Mouse (Mus musculus) CH12.LX (cell line): ENCODE measurements around the gene Ryr1. TPM values are rescaled to one million over a fixed set of nuclear protein-coding genes. Genes with fewer than 3 reads are reported as not detected.

Source experiments
- DNase-seq: peaks from one replicate; pipeline ENCODE4 v3.0.0-alpha.2; 2013; ENCODE audit errors: extremely low read depth
- H3K27ac ChIP-seq: 2 replicates; pipeline ENCODE4 v1.5.1; 2012; ENCODE audit warnings: low read depth, mild to moderate bottlenecking, control low read depth, moderate library complexity; ENCODE audit not compliant: insufficient read depth
- H3K27me3 ChIP-seq: replicated peaks from 2 replicates; pipeline ENCODE3; 2012; ENCODE audit warnings: inconsistent platforms
- H3K36me3 ChIP-seq, 2 experiments: replicated peaks in 1 of 2; 2 replicates each; pipeline versions ENCODE3 to v1.6.1; 2012; ENCODE audit warnings: inconsistent platforms in 1 of 2, low read length in 1 of 2, mild to moderate bottlenecking in 1 of 2, mixed read lengths in 1 of 2, moderate library complexity in 1 of 2; ENCODE audit not compliant: control insufficient read depth in 1 of 2, insufficient read depth in 1 of 2
- H3K4me1 ChIP-seq, 2 experiments: 2 replicates each; pipeline ENCODE4 v1.6.1; 2012; ENCODE audit warnings: inconsistent platforms in 1 of 2, moderate library complexity in 1 of 2; ENCODE audit not compliant: insufficient read depth in 2 of 2, control insufficient read depth in 1 of 2
- H3K4me2 ChIP-seq: 2 replicates; pipeline ENCODE4 v1.6.1; 2012; ENCODE audit warnings: low read depth, mild to moderate bottlenecking, control low read depth; ENCODE audit not compliant: poor library complexity, insufficient read depth, severe bottlenecking
- H3K4me3 ChIP-seq, 3 experiments: fragments of 150-350 bp in 1 of 3; sonication (generic) in 1 of 3; replicated peaks in 1 of 3; 2 replicates each; pipeline versions ENCODE3 to v1.5.1; 2011 to 2012; ENCODE audit warnings: low read depth in 2 of 3, low read length in 2 of 3, mild to moderate bottlenecking in 2 of 3, moderate library complexity in 2 of 3, control low read depth in 1 of 3, improper control_type of control experiment in 1 of 3, inconsistent platforms in 1 of 3, mixed read lengths in 1 of 3; ENCODE audit not compliant: poor library complexity in 1 of 3
- H3K79me2 ChIP-seq: replicated peaks from 2 replicates; pipeline ENCODE4 v1.6.1; 2012; ENCODE audit warnings: mild to moderate bottlenecking, moderate library complexity; ENCODE audit not compliant: control insufficient read depth, poor library complexity, insufficient read depth, severe bottlenecking; ENCODE audit errors: extremely low read depth
- H3K9ac ChIP-seq: 2 replicates; pipeline ENCODE4 v1.6.1; 2012; ENCODE audit warnings: low read depth, mild to moderate bottlenecking, control low read depth, moderate library complexity; ENCODE audit not compliant: insufficient read depth
- H3K9me3 ChIP-seq: replicated peaks from 2 replicates; pipeline ENCODE3; 2012; ENCODE audit warnings: low read length, inconsistent platforms, mixed read lengths
- CHD1 ChIP-seq: IDR thresholded peaks from 2 replicates; pipeline ENCODE4 v1.6.1; 2012; ENCODE audit warnings: low read depth, low read length, improper control_type of control experiment, inconsistent platforms
- E2F4 ChIP-seq: IDR thresholded peaks from 2 replicates; pipeline ENCODE4 v1.6.1; 2011; ENCODE audit warnings: low read depth, low read length, improper control_type of control experiment; ENCODE audit not compliant: insufficient replicate concordance
- GABPA ChIP-seq: IDR thresholded peaks from 2 replicates; pipeline ENCODE4 v1.6.1; 2012; ENCODE audit warnings: low read depth, low read length, improper control_type of control experiment, inconsistent platforms; ENCODE audit not compliant: insufficient replicate concordance
- KAT2A ChIP-seq: IDR thresholded peaks from 2 replicates; pipeline ENCODE4 v1.6.1; 2012; ENCODE audit warnings: low read length, improper control_type of control experiment, inconsistent platforms; ENCODE audit not compliant: insufficient replicate concordance
- MAZ ChIP-seq: IDR thresholded peaks from 2 replicates; pipeline ENCODE4 v1.6.1; 2012; ENCODE audit warnings: low read depth, mild to moderate bottlenecking, inconsistent platforms, low read length, improper control_type of control experiment, moderate library complexity
- POLR2A ChIP-seq: IDR thresholded peaks from 2 replicates; pipeline ENCODE4 v1.6.1; 2011; ENCODE audit warnings: low read depth, mild to moderate bottlenecking, improper control_type of control experiment, low read length
- RAD21 ChIP-seq: IDR thresholded peaks from 2 replicates; pipeline ENCODE4 v1.6.1; 2011; ENCODE audit warnings: low read depth, mild to moderate bottlenecking, low read length, improper control_type of control experiment, moderate library complexity
- SIN3A ChIP-seq: IDR thresholded peaks from 2 replicates; pipeline ENCODE4 v1.6.1; 2012; ENCODE audit warnings: low read length, improper control_type of control experiment, inconsistent platforms
- UBTF ChIP-seq: IDR thresholded peaks from 2 replicates; pipeline ENCODE4 v1.6.1; 2012; ENCODE audit warnings: low read depth, mild to moderate bottlenecking, inconsistent platforms, low read length, improper control_type of control experiment, moderate library complexity
- ZC3H11A ChIP-seq: IDR thresholded peaks from 2 replicates; pipeline ENCODE4 v1.6.1; 2012; ENCODE audit warnings: low read depth, mild to moderate bottlenecking, inconsistent platforms, low read length, improper control_type of control experiment
- dilution Hi-C: fragments of 300-500 bp; cut with MboI; formaldehyde crosslinking; loops from 2 replicates; pipeline ENCODE4 v1.14.3; 2020; ENCODE audit warnings: low sequenced_read_pairs; ENCODE audit not compliant: extremely low pct_unique_long_range_greater_than_20kb, extremely low pct_ligation_motif_present
- in situ Hi-C: fragments of 300-500 bp; cut with MboI; formaldehyde crosslinking; loops from 3 replicates; pipeline ENCODE4 v1.14.3; 2019; ENCODE audit warnings: low sequenced_read_pairs, low pct_ligation_motif_present, low pct_unique_long_range_greater_than_20kb, mixed read lengths
- polyA plus RNA-seq: library from polyadenylated mRNA; unstranded; fragments of >175 nt; gene quantifications from 2 replicates; pipeline ENCODE4 v1.2.1, GENCODE M21; 2012; ENCODE audit warnings: low read depth; ENCODE audit not compliant: insufficient read length
- total RNA-seq, 2 experiments: library from RNA; depleted of rRNA; stranded (reverse); fragments of 300-350 nt in 1 of 2; fragments of >200 nt in 1 of 2; gene quantifications; 2 replicates each; pipeline ENCODE4 v1.2.3; 2012 to 2014

Gene Ryr1
- total RNA-seq (2012; rRNA removed) (0.63 and 0.68 TPM in 2 replicates), total RNA-seq (2014; rRNA removed) (0.43 TPM in 2 replicates), polyA plus RNA-seq (0.86 and 1.1 TPM in 2 replicates)

- 0 out of 2 replicates have a peak within 1 kb of the TSS, but pooled peaks have one; percentile 16 for H3K9ac ChIP-seq
- no peaks in the 10 kb centered on the region for H3K79me2 ChIP-seq
- H3K27me3 ChIP-seq = peaks cover 3% of the 10 kb centered on the region
- no peaks in the 10 kb centered on the region for H3K36me3 ChIP-seq
- H3K4me1 ChIP-seq = peaks cover 0 to 32% of the 10 kb centered on the region in 2 experiments; a peak in 2 of 4 replicates
- TF ChIP-seq RAD21 (no peak), POLR2A (peak; percentile 28; the same call in 1 of the 2 replicates)
- H3K4me3 ChIP-seq = peak within 1 kb of the TSS in 1 of 3 experiments; percentile 3
- DNase-seq = peak; percentile 60
- in situ Hi-C loops = no loop called here
- dilution Hi-C loops = no loop called here
- H3K27ac ChIP-seq = no peak within 1 kb of the TSS
- H3K4me2 ChIP-seq = peak within 1 kb of the TSS; percentile 90
- H3K9me3 ChIP-seq = no peaks in the 10 kb centered on the region
Observed at GRCm38 (mm10) chr7:29124970-29125369, at the start of gene Ryr1. Gene Ryr1, minus strand, starts transcription at chr7:29125179.

- no peak overlapping the region for H3K4me3 ChIP-seq
- dilution Hi-C loops (no loop called here), in situ Hi-C loops (no loop called here)
- H3K79me2 ChIP-seq = peaks cover 10% of the 10 kb centered on the region
- DNase-seq = no peak
- no peak overlapping the region for H3K27ac ChIP-seq
- peaks cover 12 to 31% of the 10 kb centered on the region in 2 experiments for H3K4me1 ChIP-seq
- H3K36me3 ChIP-seq = peaks cover 50 to 60% of the 10 kb centered on the region in 2 experiments
- no peak overlapping the region for H3K9ac ChIP-seq
- H3K27me3 ChIP-seq = no peaks in the 10 kb centered on the region
- H3K4me2 ChIP-seq = no peak overlapping the region
- TF ChIP-seq KAT2A (no peak), ZC3H11A (no peak), SIN3A (no peak), GABPA (no peak)
- H3K9me3 ChIP-seq = no peaks in the 10 kb centered on the region
Observed at GRCm38 (mm10) chr7:29172390-29173016, 47.5 kb upstream of the Ryr1 start.

DNA sequence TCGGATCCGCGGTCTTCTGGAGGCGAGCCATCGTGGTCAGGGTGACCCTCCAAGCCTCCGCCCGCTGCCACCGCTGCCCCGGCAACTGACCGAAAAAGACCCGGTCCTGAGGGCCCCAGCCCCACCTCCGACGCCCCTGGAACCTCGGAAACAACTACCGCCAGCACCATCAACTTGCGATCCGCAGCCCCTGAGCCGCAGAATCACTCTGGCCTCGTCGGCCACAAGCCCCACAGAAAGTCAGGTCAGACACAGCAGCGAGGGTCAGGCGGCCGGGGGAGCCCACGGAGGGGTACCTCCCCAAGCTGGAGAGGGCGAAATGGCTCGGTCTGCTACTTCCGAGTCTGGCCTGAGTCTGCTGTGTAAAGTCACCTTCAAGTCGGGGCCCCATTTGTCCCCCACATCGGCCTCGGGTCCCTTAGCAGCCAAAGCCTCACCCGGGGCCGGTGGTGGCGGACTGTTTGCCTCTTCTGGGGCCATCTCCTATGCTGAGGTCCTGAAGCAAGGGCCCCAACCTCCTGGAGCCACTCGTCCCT, 46.7 kb upstream of the Ryr1 start:
- Histone ChIP-seq H3K4me2 (peak overlapping the region; percentile 84), H3K4me1 (peaks cover 12 to 31% of the 10 kb centered on the region in 2 experiments), H3K9me3 (no peaks in the 10 kb centered on the region), H3K27ac (no peak overlapping the region), H3K79me2 (peaks cover 2% of the 10 kb centered on the region; the same call in 1 of the 2 replicates), H3K27me3 (no peaks in the 10 kb centered on the region), H3K9ac (no peak overlapping the region), H3K4me3 (peak overlapping the region in 1 of 3 experiments; percentile 85), H3K36me3 (peaks cover 43 to 56% of the 10 kb centered on the region in 2 experiments)
- DNase-seq = no peak
- dilution Hi-C loops = no loop called here
- in situ Hi-C loops = no loop called here
- TF ChIP-seq E2F4 = no peak
- no peak for TF ChIP-seq CHD1
- TF ChIP-seq MAZ = no peak
- no peak for TF ChIP-seq UBTF
